Mouse (Mus musculus): ENCODE measurements around the gene Fam98b.

The Fam98b gene

GRCm38 (mm10) chr2:117303391-117304350 lies 54.1 kb downstream of the Fam98b start:
- DNase-seq: no peak

- no peak for DNase-seq
Observed at GRCm38 (mm10) chr2:117304941-117305340, 55.4 kb downstream of the Fam98b start.

- no peak for DNase-seq
Observed at GRCm38 (mm10) chr2:117307959-117308358, 58.4 kb downstream of the Fam98b start.

- DNase-seq: no peak
Observed at GRCm38 (mm10) chr2:117309046-117309445, 59.5 kb downstream of the Fam98b start.

- DNase-seq: no peak
Observed at GRCm38 (mm10) chr2:117311349-117311748, 61.8 kb downstream of the Fam98b start.

GRCm38 (mm10) chr2:117312030-117312429 lies 62.5 kb downstream of the Fam98b start:
- DNase-seq: no peak

GRCm38 (mm10) chr2:117312441-117312895 lies 62.9 kb downstream of the Fam98b start:
- peak; percentile 29 for DNase-seq

- DNase-seq: peak; percentile 56
Observed at GRCm38 (mm10) chr2:117313586-117314235, 64.2 kb downstream of the Fam98b start.

GRCm38 (mm10) chr2:117318991-117319390 lies 69.5 kb downstream of the Fam98b start:
- no peak for DNase-seq

All from retina, postnatal 1 day (tissue).